Mouse (Mus musculus) adrenal gland, adult 2 months (tissue): ENCODE measurements around the gene Prickle1. TPM values are rescaled to one million over a fixed set of nuclear protein-coding genes. Genes with fewer than 3 reads are reported as not detected.

Source experiments
- DNase-seq: peaks from one replicate; pipeline ENCODE4 v3.0.0; 2021
- polyA plus RNA-seq: library from polyadenylated mRNA; depleted of rRNA; stranded (reverse); fragments of >200 nt; gene quantifications from 2 replicates; pipeline ENCODE4 v1.2.3, GENCODE M21; 2012
- total RNA-seq, 2 experiments: library from RNA; stranded (reverse); gene quantifications; 2 replicates each; pipeline ENCODE4 v1.2.3; 2021

The Prickle1 gene
- total and polyA plus RNA-seq, 3 experiments: 8.6 to 19.4 (median 15.7) TPM

- no peak for DNase-seq
These were observed 84.9 kb downstream of the Prickle1 start for GRCm38 (mm10) chr15:93510690-93511336.

GRCm38 (mm10) chr15:93504808-93505207 lies 90.9 kb downstream of the Prickle1 start:
- DNase-seq: no peak

GRCm38 (mm10) chr15:93503201-93503745 lies 92.4 kb downstream of the Prickle1 start:
- DNase-seq: no peak

GRCm38 (mm10) chr15:93502703-93503102 lies 93.0 kb downstream of the Prickle1 start:
- no peak for DNase-seq

- no peak for DNase-seq
These were observed 95.8 kb downstream of the Prickle1 start for GRCm38 (mm10) chr15:93499866-93500265.

GRCm38 (mm10) chr15:93494700-93495099 lies 101.0 kb downstream of the Prickle1 start:
- no peak for DNase-seq

- DNase-seq: no peak
These were observed 106.1 kb downstream of the Prickle1 start for GRCm38 (mm10) chr15:93489597-93489996.

- DNase-seq: no peak
These were observed 109.6 kb downstream of the Prickle1 start for GRCm38 (mm10) chr15:93486066-93486465.

GRCm38 (mm10) chr15:93485252-93485651 lies 110.4 kb downstream of the Prickle1 start:
- no peak for DNase-seq

GRCm38 (mm10) chr15:93484261-93484710 lies 111.4 kb downstream of the Prickle1 start:
- no peak for DNase-seq

GRCm38 (mm10) chr15:93481112-93481511 lies 114.6 kb downstream of the Prickle1 start:
- no peak for DNase-seq

- no peak for DNase-seq
These were observed 116.2 kb downstream of the Prickle1 start for GRCm38 (mm10) chr15:93479445-93479844.

GRCm38 (mm10) chr15:93478676-93479075 lies 117.0 kb downstream of the Prickle1 start:
- DNase-seq: no peak

GRCm38 (mm10) chr15:93477729-93478128 lies 118.0 kb downstream of the Prickle1 start:
- no peak for DNase-seq

GRCm38 (mm10) chr15:93475688-93476087 lies 120.0 kb downstream of the Prickle1 start:
- DNase-seq: no peak

GRCm38 (mm10) chr15:93474277-93474676 lies 121.4 kb downstream of the Prickle1 start:
- no peak for DNase-seq

GRCm38 (mm10) chr15:93472089-93472488 lies 123.6 kb downstream of the Prickle1 start:
- no peak for DNase-seq

GRCm38 (mm10) chr15:93471651-93472050 lies 124.0 kb downstream of the Prickle1 start:
- peak; percentile 78 for DNase-seq

- no peak for DNase-seq
These were observed 134.6 kb downstream of the Prickle1 start for GRCm38 (mm10) chr15:93461066-93461465.

GRCm38 (mm10) chr15:93459422-93459821 lies 136.3 kb downstream of the Prickle1 start:
- DNase-seq: no peak

GRCm38 (mm10) chr15:93456005-93456404 lies 139.7 kb downstream of the Prickle1 start:
- DNase-seq: no peak

GRCm38 (mm10) chr15:93453296-93453695 lies 142.4 kb downstream of the Prickle1 start:
- DNase-seq: no peak
